Mouse (Mus musculus) hindbrain, embryonic 10.5 days (tissue): Measurements from ENCODE around the gene Ifnab. TPM values are rescaled to one million over a fixed set of nuclear protein-coding genes. Genes with fewer than 3 reads are reported as not detected.

Source experiments
- DNase-seq: peaks from one replicate; pipeline ENCODE4 v3.0.0-alpha.2; 2017; ENCODE audit warnings: low spot score
- H3K27ac ChIP-seq: fragments of 300-500 bp; sonication (generic); 2 replicates; pipeline ENCODE4 v1.5.1; 2016; ENCODE audit warnings: mild to moderate bottlenecking, moderate library complexity
- H3K27me3 ChIP-seq: fragments of 300-500 bp; sonication (generic); 2 replicates; pipeline ENCODE4 v1.6.1; 2016; ENCODE audit warnings: mild to moderate bottlenecking; ENCODE audit not compliant: poor library complexity, insufficient read depth, severe bottlenecking
- H3K36me3 ChIP-seq: fragments of 300-500 bp; sonication (generic); 2 replicates; pipeline ENCODE4 v1.6.1; 2016; ENCODE audit warnings: mild to moderate bottlenecking, moderate library complexity
- H3K4me1 ChIP-seq: fragments of 300-500 bp; sonication (generic); replicated peaks from 2 replicates; pipeline ENCODE4 v1.6.1; 2016; ENCODE audit warnings: mild to moderate bottlenecking
- H3K4me3 ChIP-seq: fragments of 300-500 bp; sonication (generic); 2 replicates; pipeline ENCODE4 v1.5.1; 2016; ENCODE audit warnings: mild to moderate bottlenecking, moderate library complexity
- H3K9me3 ChIP-seq: fragments of 300-500 bp; sonication (generic); 2 replicates; pipeline ENCODE4 v1.6.1; 2016; ENCODE audit warnings: mild to moderate bottlenecking, moderate library complexity
- WGBS: fragments of 180-500 bp; shearing (Covaris S2); methylation state at CpG from one replicate; pipeline ENCODE4 v1.1.7; 2016; 5-methylcytosine and 5-hydroxymethylcytosine counted together
- polyA plus RNA-seq: library from polyadenylated mRNA; unstranded; fragments of >200 nt; fragmentation: Nextera tagmentation; extraction: Ambion mirVana; gene quantifications from 2 replicates; pipeline ENCODE4 v1.2.1, GENCODE M21; 2016

The Ifnab gene
- polyA plus RNA-seq, result not detected in 2 replicates

DNA sequence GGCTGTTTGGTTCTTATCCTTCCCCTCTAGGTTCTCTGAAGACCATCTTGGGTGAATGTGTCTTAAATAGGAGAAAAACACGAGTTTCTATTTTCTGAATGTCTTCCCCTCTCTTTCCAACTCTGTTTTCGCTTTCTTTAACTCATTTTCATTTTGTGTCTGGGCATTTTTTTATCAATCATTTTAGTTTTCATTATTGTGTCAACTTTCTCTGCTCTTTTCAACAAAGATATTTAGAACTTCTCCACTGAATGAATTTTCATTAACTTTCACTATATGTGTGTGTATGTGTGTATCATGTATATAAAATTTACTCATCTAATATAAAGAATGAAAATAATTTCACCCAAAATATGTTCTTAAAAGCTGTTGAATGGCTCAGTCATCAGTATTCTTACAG lies at the start of gene Ifnab:
Ifnab (minus strand) TSS at position 101 of the 400 bp plus-strand sequence.
- 71% methylated on average over 2 of the region's 2 CpGs for WGBS
- H3K36me3 ChIP-seq, result no peaks in the 10 kb centered on the region
- H3K27me3 ChIP-seq, result no peaks in the 10 kb centered on the region
- H3K4me1 ChIP-seq, result no peaks in the 10 kb centered on the region
- DNase-seq, result no peak
- no peak within 1 kb of the TSS for H3K4me3 ChIP-seq
- H3K27ac ChIP-seq, result no peak within 1 kb of the TSS
- H3K9me3 ChIP-seq, result no peaks in the 10 kb centered on the region

DNA sequence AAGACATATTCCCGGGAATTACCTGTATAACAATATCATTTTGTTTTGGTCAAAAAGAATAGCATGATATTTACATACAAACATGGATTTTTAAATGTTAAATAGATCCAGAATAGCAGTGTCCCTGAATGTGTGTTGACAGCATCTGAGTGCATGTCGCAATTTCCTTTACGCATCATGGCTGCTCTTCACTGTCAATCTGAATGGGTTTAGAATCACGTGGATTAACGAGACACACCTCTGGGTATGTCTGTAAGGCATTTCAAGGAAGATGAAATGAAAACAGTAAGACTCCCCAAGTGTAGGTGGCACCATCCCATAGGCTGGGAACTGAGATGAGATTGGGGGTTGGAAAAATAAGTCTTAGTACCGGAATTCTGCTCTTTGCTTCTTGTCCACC lies 47.9 kb upstream of the Ifnab start:
- Histone ChIP-seq H3K27me3 (no peaks in the 10 kb centered on the region), H3K4me3 (no peak overlapping the region), H3K36me3 (no peaks in the 10 kb centered on the region), H3K4me1 (no peaks in the 10 kb centered on the region), H3K27ac (no peak overlapping the region), H3K9me3 (no peaks in the 10 kb centered on the region)
- WGBS, result 93% methylated on average over 6 of the region's 6 CpGs
- DNase-seq, result no peak

DNA sequence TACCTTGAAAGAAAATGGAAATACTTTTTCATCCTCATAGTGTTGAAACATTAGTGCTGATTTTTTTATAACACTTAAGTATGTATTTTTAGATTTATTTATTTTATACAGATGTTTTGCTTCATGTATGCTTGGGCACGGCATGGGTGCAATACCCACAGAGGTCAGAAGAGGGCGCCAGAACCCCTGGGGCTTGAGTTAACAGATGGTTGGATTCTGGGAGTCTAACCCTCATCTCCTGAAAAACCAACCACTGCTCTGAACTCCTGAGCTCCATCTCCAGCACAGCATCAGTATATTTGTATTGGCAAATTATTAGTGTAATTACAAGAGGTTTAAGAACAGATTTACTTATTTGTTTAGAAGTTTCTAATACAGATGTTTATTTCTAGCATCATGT lies 47.3 kb upstream of the Ifnab start:
- peak; percentile 83 for DNase-seq
- no peaks in the 10 kb centered on the region for H3K4me1 ChIP-seq
- 7% methylated on average over 2 of the region's 2 CpGs for WGBS
- H3K27me3 ChIP-seq, result no peaks in the 10 kb centered on the region
- no peaks in the 10 kb centered on the region for H3K9me3 ChIP-seq
- no peak overlapping the region for H3K4me3 ChIP-seq
- no peak overlapping the region for H3K27ac ChIP-seq
- H3K36me3 ChIP-seq, result no peaks in the 10 kb centered on the region

DNA sequence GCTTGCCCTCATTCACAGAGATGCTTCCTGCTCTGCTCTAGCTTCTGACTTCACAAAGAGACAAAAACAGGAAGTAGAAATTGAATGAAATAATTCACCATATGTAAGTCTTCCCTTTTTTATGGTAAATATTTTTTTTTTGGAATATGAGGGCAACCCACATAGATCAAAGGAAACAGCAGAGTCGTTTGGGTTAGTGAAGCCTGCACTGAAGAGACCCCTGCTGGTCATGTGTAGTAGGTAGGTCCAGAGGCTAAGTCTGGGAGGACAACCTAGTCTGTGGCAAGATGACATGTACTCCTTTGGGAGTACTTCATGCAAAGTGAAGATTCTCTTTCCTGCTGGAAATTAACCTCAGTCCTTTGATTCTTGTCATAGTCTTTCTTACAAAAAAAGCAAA lies 36.2 kb upstream of the Ifnab start:
- Histone ChIP-seq H3K27ac (no peak overlapping the region), H3K27me3 (no peaks in the 10 kb centered on the region), H3K4me1 (no peaks in the 10 kb centered on the region), H3K36me3 (no peaks in the 10 kb centered on the region), H3K9me3 (no peaks in the 10 kb centered on the region), H3K4me3 (no peak overlapping the region)
- 5% methylated on average over 1 of the region's 1 CpGs for WGBS
- DNase-seq, result no peak

DNA sequence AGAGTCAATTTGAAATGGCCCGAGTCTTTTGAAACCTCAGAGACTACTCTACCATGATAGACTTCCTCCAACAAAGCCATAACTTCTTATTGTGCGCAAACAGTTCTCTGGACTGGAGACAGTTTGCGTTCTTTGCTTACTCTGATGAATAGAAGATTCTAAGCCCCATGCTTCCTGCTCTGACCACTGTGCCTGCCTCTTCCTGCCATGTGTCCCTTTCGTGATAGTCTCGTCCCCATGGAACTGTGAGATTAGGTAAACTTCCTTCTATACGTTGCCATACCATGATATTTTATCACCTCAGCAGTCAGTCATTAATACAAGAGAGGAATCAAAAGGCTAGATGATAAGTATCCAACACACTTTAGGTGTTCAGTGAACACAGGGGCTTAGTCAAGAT lies 35.6 kb upstream of the Ifnab start:
- Histone ChIP-seq H3K27ac (no peak overlapping the region), H3K4me3 (no peak overlapping the region), H3K36me3 (no peaks in the 10 kb centered on the region), H3K9me3 (no peaks in the 10 kb centered on the region), H3K27me3 (no peaks in the 10 kb centered on the region), H3K4me1 (no peaks in the 10 kb centered on the region)
- DNase-seq, result no peak
- WGBS, result 85% methylated on average over 6 of the region's 6 CpGs

DNA sequence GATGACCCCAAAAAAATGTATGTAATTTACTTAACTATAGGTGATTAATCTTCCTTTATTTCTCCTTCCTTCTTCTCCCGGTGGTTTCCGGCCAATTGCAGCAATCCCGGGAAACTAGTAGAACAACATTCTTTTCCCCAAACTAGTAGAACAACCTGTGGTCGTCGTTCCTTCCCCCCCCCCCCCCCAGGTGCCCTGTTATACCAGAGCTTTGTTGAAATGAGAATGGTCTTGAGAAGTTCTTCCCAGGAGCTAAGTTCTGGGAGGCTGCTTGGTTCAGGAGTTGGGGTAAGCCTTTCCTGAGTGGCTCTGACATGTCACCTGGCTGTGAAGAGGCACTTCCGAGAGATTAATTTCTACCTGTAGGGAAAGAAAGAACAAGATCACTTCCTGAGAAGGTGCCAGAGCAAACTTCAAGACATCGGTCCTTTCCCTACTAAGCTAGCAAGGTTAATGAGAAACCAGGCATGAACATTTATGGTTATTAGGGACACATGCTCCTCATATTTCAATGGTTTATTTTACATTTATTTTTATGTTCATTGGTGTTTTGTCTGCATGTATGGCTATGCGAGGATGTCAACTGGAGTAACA lies 32.4 kb upstream of the Ifnab start:
- WGBS, result 65% methylated on average over 8 of the region's 8 CpGs
- H3K9me3 ChIP-seq, result no peaks in the 10 kb centered on the region
- no peak overlapping the region for H3K4me3 ChIP-seq
- H3K27me3 ChIP-seq, result no peaks in the 10 kb centered on the region
- no peak for DNase-seq
- peaks cover 25% of the 10 kb centered on the region for H3K36me3 ChIP-seq
- peaks cover 29% of the 10 kb centered on the region for H3K4me1 ChIP-seq
- H3K27ac ChIP-seq, result no peak overlapping the region

DNA sequence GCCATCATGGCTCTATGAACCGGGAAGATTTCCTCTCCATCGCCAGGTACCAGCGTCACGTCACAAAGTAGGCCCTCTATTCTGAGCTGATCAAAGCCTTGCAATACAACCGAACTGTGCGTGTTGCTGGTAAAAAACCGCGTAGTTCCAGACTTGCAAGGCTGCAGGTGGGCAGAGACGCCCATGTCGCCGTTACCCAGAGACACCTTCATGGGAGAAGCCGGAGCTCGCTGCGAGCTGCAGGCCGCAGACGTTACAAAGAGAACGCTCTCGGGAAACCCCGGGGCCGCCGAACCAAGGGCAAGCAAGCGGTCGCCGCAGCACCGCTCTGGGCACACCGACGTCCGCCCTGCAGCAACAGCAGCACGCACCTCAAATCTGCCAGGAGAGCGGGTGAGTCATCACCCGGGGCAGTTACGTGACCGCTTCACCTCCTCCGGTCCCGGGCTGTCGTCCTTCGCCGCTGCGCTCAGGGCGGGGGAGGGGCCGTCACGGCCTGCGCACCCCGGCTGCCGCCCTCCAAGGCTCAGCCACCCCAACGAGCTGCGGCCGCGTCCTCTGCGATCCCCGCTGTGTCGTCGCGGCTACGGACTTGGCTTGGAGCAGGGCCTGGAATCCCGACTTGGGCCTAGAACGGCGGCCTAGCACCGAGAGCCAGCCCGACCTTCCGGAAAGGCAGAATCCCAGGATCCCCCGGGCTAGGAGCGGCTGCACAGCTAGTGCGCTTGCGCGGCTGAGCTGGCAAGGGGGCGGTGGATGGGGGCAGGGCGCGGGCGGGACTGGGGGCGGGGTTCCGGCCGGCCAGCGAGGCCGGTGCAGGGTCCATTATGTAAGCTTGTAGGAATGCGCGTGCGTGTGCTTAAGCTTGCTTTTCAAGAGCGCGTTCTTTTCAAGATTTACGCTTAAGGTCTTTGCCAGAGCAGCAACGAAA lies 30.9 kb upstream of the Ifnab start, which contains the start of the genes Gm26566 and Klhl9:
Gm26566 (plus strand) TSS at position 15 of the 931 bp plus-strand sequence.
Klhl9 (minus strand) TSS at position 675 of the 931 bp plus-strand sequence.
- Histone ChIP-seq H3K9me3 (no peaks in the 10 kb centered on the region), H3K27me3 (no peaks in the 10 kb centered on the region), H3K4me3 (peak within 1 kb of the TSS; percentile 95), H3K4me1 (peaks cover 37% of the 10 kb centered on the region), H3K36me3 (peaks cover 40% of the 10 kb centered on the region), H3K27ac (peak within 1 kb of the TSS; percentile 99)
- WGBS, result under 1% methylated on average over 82 of the region's 82 CpGs
- peak; percentile 96 for DNase-seq

DNA sequence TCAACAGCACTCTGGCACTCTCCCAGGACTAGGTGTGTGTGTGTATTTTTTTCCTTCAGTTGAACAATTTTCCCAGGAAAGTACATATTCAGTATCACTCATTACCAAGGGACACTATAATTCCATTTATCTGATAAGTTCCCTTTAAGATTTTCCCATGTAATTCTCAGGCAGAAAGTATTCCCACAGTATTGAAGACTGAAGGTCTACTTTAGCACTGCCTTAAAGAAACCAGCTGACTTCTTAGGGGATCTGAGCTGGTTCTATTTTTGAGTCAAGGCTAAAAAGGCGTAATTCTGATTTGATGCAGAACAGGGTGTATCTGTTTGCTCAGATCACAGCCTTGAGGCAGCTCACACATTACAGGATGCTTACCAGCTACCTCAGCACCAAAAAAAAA lies 27.6 kb upstream of the Ifnab start:
- 85% methylated on average over 1 of the region's 1 CpGs for WGBS
- Histone ChIP-seq H3K4me3 (peak overlapping the region; percentile 95), H3K36me3 (peaks cover 73% of the 10 kb centered on the region), H3K4me1 (peaks cover 37% of the 10 kb centered on the region), H3K27me3 (no peaks in the 10 kb centered on the region), H3K9me3 (no peaks in the 10 kb centered on the region), H3K27ac (no peak overlapping the region)
- no peak for DNase-seq

DNA sequence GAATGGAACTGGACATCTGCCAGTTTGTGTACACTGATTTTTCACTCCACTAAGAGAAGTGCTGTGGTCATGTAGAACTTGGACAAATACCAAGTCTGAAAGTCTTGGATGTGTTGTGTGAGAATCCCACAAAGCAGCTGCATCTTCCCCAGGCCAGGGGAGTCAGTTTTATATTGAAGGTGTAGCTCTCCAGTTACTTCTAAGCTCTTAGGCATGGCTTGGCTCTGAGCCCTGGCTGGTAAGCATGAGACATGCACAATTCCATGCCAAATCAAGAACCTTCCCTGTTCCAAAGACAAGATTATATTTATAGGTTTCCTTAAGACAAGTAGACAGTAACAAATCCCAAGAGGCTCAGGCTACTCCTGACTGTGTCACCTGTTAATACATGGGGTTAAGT lies 23.9 kb upstream of the Ifnab start:
- peaks cover 73% of the 10 kb centered on the region for H3K36me3 ChIP-seq
- peaks cover 22% of the 10 kb centered on the region for H3K4me1 ChIP-seq
- DNase-seq, result no peak
- no peak overlapping the region for H3K4me3 ChIP-seq
- no peaks in the 10 kb centered on the region for H3K9me3 ChIP-seq
- H3K27ac ChIP-seq, result no peak overlapping the region
- H3K27me3 ChIP-seq, result no peaks in the 10 kb centered on the region

DNA sequence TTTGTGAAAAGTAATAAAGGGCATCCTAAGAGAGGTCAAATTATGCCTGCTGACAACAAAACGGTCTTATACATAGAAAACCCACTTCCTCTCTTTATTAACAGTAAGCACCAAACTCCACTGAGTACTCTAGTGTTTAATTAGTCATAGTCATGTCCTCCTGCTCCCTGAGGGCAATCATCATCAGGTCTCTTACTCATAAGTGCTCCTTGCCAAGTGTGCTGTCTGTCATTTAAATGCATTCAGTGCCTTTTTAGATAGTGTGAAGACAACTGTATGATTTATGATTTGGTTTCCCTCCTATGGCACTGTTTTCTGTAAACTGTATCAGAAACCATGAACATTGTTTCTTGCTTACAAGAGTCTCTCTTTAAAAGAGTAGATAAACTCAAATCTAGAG lies 23.1 kb upstream of the Ifnab start:
- Histone ChIP-seq H3K27ac (no peak overlapping the region), H3K27me3 (no peaks in the 10 kb centered on the region), H3K4me1 (peaks cover 14% of the 10 kb centered on the region), H3K36me3 (peaks cover 65% of the 10 kb centered on the region), H3K9me3 (no peaks in the 10 kb centered on the region), H3K4me3 (no peak overlapping the region)
- WGBS, result 94% methylated on average over 1 of the region's 1 CpGs
- no peak for DNase-seq

DNA sequence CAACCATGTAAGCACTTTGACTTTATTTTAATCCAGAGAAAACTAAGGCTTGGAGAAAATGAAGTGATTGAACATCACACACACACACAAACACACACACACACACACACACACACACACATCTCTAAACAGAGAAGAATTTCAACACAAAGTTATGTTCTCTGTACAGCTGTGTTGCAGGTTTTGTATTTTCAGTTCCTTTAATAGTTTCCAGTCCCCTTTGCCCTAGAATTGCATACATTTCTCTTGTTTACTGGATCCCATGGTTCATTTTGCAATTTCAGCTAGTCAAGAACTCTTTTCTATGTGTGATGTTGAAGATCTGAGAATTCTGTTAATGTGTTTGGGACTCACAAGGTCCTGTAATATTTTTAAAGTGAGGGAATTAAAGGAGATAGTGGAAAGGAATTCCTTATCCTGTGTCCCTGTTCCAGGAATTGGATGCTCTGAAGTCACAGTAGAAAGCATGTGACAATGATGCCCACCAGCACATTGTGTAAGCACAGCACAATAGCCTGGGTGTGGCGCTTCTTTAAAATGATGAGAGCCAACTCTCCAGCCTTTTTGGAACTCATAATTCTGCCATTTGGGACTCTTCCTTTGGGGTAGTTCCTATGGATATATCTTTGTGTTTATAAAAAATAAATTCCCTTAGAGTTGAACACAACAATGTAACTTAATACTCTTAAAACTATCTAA lies 16.1 kb upstream of the Ifnab start:
- no peak overlapping the region for H3K4me3 ChIP-seq
- H3K9me3 ChIP-seq, result no peaks in the 10 kb centered on the region
- no peaks in the 10 kb centered on the region for H3K27me3 ChIP-seq
- 92% methylated on average over 1 of the region's 1 CpGs for WGBS
- DNase-seq, result no peak
- no peaks in the 10 kb centered on the region for H3K36me3 ChIP-seq
- H3K27ac ChIP-seq, result no peak overlapping the region
- H3K4me1 ChIP-seq, result no peaks in the 10 kb centered on the region

DNA sequence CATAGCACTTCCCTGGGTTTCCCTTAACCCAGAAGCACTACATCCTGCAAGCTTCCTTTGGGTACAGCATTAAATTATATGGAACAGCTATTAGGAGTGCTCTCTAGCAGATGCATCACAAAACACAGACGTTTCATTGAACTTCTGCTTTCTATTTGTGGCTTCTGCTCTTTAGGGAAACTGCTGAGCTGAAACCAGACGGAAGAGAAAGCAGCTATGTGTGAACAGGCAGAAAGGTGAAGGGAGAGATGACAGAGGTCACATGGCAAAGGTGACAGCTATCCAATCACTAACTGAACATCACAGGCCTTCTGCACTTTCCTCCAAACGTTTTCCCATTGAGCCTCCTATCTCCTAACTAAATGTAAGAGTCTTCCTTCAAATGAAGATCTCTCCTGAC lies 14.8 kb upstream of the Ifnab start:
- H3K27me3 ChIP-seq, result no peaks in the 10 kb centered on the region
- H3K27ac ChIP-seq, result no peak overlapping the region
- WGBS, result 44% methylated on average over 3 of the region's 3 CpGs
- H3K9me3 ChIP-seq, result no peaks in the 10 kb centered on the region
- H3K4me3 ChIP-seq, result no peak overlapping the region
- no peak for DNase-seq
- no peaks in the 10 kb centered on the region for H3K4me1 ChIP-seq
- H3K36me3 ChIP-seq, result no peaks in the 10 kb centered on the region

DNA sequence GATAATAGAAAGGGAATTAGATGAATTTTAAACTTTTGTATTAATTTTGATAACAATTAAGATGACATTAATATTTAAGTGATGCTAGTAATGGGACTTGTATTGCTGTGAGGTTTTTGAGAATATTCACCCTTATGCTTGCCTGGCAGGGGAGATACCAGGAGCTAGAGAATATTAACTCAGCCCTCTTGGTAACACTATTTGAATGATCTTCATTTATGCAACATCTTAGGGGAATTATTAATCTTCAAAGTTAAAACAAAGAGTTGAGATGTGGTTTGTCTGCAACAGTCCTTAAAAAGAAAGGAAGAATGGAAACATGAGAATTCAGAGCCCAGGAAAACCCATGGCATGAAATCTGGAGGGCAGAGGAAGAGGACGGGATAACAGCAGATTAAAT lies 8.1 kb upstream of the Ifnab start:
- Histone ChIP-seq H3K4me1 (no peaks in the 10 kb centered on the region), H3K4me3 (no peak overlapping the region), H3K36me3 (no peaks in the 10 kb centered on the region), H3K9me3 (no peaks in the 10 kb centered on the region), H3K27me3 (no peaks in the 10 kb centered on the region), H3K27ac (no peak overlapping the region)
- no peak for DNase-seq
- WGBS, result 97% methylated on average over 1 of the region's 1 CpGs
